1 mouse cellular context compared by ENCODE assay signal in the genomic region with DNA sequence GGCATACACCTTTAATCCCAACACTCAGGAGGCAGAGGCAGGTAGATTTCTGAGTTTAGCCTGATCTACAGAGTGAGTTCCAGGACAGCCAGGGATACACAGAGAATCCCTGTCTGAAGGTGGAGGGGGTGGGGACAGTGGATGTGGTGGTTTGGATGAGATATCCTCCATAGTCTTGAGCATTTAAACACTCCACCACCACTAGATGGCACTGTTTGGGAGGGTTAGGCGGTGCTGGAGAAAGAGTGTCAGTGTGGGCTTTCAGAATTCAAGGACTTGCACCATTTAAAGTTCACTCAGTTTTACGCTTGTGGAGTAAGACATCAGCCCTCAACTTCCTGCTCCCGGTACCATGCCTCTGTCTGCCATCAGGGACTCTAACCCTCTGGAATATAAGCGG.
A peak's percentile ranks its signal among the peaks of the same experiment; 100 is the strongest.
TF ChIP-seq lines count a peak whose summit lies in the region.

No protein-coding gene starts in this region.

TF ChIP-seq in MEL, 35 proteins besides CTCF, POLR2A, EP300 and RAD21:
- no peak for TF ChIP-seq UBTF (IDR thresholded peaks at IDR 0.05; ENCODE audit: borderline replicate concordance, insufficient read depth, low read depth, low read length)
- no peak for TF ChIP-seq JUND (IDR thresholded peaks at IDR 0.05; ENCODE audit: low read depth, low read length)
- TF ChIP-seq ZKSCAN1 (IDR thresholded peaks at IDR 0.05; ENCODE audit: low read depth, low read length): no peak
- TF ChIP-seq MEF2A (IDR thresholded peaks at IDR 0.05; ENCODE audit: extremely low read depth, insufficient replicate concordance, low read depth, low read length, poor library complexity, severe bottlenecking): no peak
- no peak for TF ChIP-seq BHLHE40 (IDR thresholded peaks at IDR 0.05; ENCODE audit: borderline replicate concordance, low read depth, low read length)
- no peak for TF ChIP-seq USF1 (IDR thresholded peaks at IDR 0.05; ENCODE audit: low read depth, low read length)
- TF ChIP-seq MXI1 (IDR thresholded peaks at IDR 0.05; ENCODE audit: low read depth, low read length): no peak
- peak; percentile 46 for TF ChIP-seq SMC3 (IDR thresholded peaks at IDR 0.05; ENCODE audit: low read depth, low read length)
- TF ChIP-seq E2F4 (IDR thresholded peaks at IDR 0.05; ENCODE audit: borderline replicate concordance, low read depth, low read length): no peak
- TF ChIP-seq ZMIZ1 (IDR thresholded peaks at IDR 0.05; ENCODE audit: low read depth, low read length): no peak
- TF ChIP-seq CHD2 (IDR thresholded peaks at IDR 0.05; ENCODE audit: low read length): no peak
- no peak for TF ChIP-seq NELFE (IDR thresholded peaks at IDR 0.05; ENCODE audit: low read depth, low read length)
- no peak for TF ChIP-seq SIN3A (IDR thresholded peaks at IDR 0.05; ENCODE audit: low read length)
- TF ChIP-seq NRF1 (IDR thresholded peaks at IDR 0.05; ENCODE audit: insufficient read depth, low read depth, low read length, poor library complexity, severe bottlenecking): no peak
- TF ChIP-seq TBP (IDR thresholded peaks at IDR 0.05; ENCODE audit: low read depth, low read length): 0 out of 2 replicates have a peak, but pooled peaks have one; percentile 23
TF ChIP-seq in MEL: peak in this region for 2.
